Mouse (Mus musculus): ENCODE measurements around the gene Gimap9. TPM values are rescaled to one million over a fixed set of nuclear protein-coding genes. Genes with fewer than 3 reads are reported as not detected.

Gimap9 gene
- polyA plus RNA-seq, 1 experiment from 2014 or later: 2.9 TPM

DNA sequence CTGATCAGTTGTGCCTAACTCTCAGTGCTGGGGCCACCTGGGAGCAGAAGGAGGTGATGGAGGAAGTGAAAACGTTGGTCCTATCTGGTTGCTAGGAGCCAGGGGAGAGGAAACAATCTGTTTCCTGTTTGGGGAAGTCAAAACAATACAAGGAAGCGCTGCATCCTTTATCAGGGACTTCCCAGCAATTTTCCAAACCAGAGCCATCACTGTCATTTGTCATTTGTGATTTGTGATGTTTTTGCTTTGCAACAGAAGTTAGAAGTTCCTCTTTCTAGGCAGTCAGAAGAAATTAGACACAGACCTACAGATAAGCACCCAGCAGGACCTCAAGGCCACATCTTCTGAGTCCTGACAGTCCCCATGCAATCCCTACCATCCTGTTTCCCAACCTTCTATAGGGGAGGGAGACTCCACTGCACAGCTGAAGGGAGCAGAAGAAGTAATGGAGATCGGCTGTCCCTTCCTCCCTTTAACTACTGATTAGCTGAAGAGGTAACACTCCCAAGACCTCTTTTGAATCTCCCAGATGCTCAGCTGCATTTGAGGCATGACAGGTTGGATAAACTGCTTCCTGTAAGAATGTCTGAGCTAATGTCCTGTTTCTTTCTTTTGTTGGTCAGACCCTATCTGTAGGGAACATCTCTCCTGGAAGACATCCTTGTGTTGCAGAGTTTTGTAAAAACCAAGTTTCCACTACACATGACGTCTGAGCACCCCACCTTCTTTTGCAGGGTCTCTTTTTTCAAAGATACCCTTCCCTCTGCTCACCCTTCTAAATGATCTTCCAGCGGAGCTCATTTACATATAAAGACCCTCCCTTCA lies 24.5 kb downstream of the Gimap9 start:
- WGBS: 63% methylated on average over 5 of the region's 5 CpGs
- ATAC-seq (ENCODE audit: low FRiP score): no peak
- Histone ChIP-seq H3K9ac (no peak overlapping the region), H3K4me2 (no peak overlapping the region), H3K27ac (no peak overlapping the region), H3K27me3 (no peaks in the 10 kb centered on the region), H3K4me1 (replicated peaks) (no peaks in the 10 kb centered on the region), H3K36me3 (no peaks in the 10 kb centered on the region), H3K9me3 (no peaks in the 10 kb centered on the region), H3K4me3 (no peak overlapping the region)

DNA sequence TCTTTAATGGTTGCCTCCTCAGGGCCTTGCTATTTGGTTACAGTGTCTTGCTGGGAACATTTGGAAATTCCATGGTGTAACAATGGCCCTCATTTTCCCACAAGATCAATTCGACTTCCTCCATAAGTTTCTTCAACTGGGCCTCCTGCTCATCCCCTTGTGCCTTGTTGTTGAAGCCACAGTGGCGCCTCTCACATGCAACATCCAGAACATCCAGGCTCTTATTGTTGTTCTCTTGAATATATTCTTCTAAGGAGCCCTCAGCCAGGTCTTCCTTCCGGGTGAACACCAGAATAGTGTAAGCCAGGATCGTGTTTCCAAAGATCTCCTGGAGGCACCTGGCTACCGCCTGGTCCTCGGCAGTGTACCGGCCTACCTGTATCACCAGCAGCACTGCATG lies 26.2 kb downstream of the Gimap9 start:
- 87% methylated on average over 7 of the region's 7 CpGs for WGBS

DNA sequence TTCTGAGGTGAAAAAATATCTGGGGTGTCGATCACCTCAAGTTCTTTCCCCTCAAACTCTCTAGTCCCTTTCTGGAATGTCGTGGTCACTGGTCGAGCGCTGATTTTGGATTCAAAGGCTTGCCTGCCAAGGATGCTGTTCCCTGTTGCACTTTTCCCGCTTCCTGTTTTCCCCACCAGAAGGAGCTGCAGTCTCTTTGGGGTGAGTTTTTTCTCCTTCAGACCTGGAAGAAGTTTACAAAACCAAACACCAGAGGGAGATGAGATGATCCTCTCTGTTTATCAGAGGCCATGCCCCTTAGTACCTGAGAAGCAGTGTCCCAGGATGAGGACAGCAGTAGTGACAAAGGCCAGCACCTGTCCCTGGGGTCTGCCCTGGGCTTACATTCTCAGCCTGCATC lies 26.7 kb downstream of the Gimap9 start:
- no peak overlapping the region for H3K4me2 ChIP-seq
- no peaks in the 10 kb centered on the region for H3K9me3 ChIP-seq
- no peak overlapping the region for H3K27ac ChIP-seq
- H3K4me1 ChIP-seq (replicated peaks): no peaks in the 10 kb centered on the region
- no peak overlapping the region for H3K4me3 ChIP-seq
- no peaks in the 10 kb centered on the region for H3K36me3 ChIP-seq
- no peaks in the 10 kb centered on the region for H3K27me3 ChIP-seq
- ATAC-seq (ENCODE audit: low FRiP score): no peak
- 77% methylated on average over 5 of the region's 5 CpGs for WGBS
- H3K9ac ChIP-seq: no peak overlapping the region

More for the DNA sequence above, 26.2 kb downstream of the Gimap9 start:
- Histone ChIP-seq H3K36me3 (no peaks in the 10 kb centered on the region), H3K4me3 (no peak overlapping the region), H3K4me1 (replicated peaks) (no peaks in the 10 kb centered on the region), H3K27ac (no peak overlapping the region), H3K9ac (no peak overlapping the region), H3K9me3 (no peaks in the 10 kb centered on the region), H3K27me3 (no peaks in the 10 kb centered on the region), H3K4me2 (no peak overlapping the region)
- ATAC-seq (ENCODE audit: low FRiP score): no peak

DNA sequence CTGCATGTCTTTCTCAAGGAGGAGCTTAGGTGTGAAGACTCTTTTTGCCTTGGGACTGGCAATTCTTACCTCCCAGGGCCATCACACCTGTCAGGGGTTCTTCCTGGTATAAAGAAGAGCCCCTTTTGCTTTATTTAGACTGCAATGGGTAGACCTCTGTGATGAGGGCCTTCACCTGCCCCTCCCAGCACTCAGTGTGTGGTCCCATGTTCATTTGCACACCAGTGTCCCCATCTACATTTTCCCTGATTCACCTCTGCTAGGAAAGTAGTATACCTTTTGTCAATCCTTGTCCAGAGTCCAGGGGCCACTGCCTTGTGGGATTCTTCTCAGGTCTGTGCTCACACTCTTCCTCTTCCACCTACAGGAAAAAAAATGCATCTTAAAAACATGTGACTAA lies 28.2 kb downstream of the Gimap9 start:
- H3K4me3 ChIP-seq: no peak overlapping the region
- H3K36me3 ChIP-seq: no peaks in the 10 kb centered on the region
- H3K4me2 ChIP-seq: no peak overlapping the region
- no peak overlapping the region for H3K27ac ChIP-seq
- no peaks in the 10 kb centered on the region for H3K27me3 ChIP-seq
- no peaks in the 10 kb centered on the region for H3K4me1 ChIP-seq (replicated peaks)
- ATAC-seq (ENCODE audit: low FRiP score): no peak
- H3K9me3 ChIP-seq: no peaks in the 10 kb centered on the region
- no peak overlapping the region for H3K9ac ChIP-seq

DNA sequence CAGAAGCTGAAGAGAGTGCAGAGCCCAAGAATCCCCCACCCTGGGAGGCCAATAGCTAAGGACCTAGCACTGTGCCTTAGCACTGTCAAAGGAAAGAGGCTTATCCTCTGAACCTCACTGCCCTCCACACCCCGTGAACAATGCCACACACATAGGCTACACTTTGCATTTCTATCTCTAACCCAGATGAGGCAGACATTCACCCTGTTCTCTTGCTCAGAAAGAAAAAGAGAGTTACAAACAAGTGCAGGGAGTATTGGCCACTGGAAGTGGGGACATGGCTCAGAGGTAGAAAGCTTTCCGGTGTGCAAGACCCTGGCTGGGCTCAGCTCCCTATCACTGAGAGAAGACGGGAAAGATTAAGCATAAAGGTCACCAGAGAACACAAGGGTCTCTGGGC lies 30.2 kb downstream of the Gimap9 start:
- no peaks in the 10 kb centered on the region for H3K36me3 ChIP-seq
- H3K9me3 ChIP-seq: no peaks in the 10 kb centered on the region
- WGBS: 55% methylated on average over 3 of the region's 3 CpGs
- H3K9ac ChIP-seq: no peak overlapping the region
- H3K4me1 ChIP-seq (replicated peaks): no peaks in the 10 kb centered on the region
- H3K4me2 ChIP-seq: no peak overlapping the region
- no peaks in the 10 kb centered on the region for H3K27me3 ChIP-seq
- no peak overlapping the region for H3K27ac ChIP-seq
- no peak overlapping the region for H3K4me3 ChIP-seq
- no peak for ATAC-seq (ENCODE audit: low FRiP score)

DNA sequence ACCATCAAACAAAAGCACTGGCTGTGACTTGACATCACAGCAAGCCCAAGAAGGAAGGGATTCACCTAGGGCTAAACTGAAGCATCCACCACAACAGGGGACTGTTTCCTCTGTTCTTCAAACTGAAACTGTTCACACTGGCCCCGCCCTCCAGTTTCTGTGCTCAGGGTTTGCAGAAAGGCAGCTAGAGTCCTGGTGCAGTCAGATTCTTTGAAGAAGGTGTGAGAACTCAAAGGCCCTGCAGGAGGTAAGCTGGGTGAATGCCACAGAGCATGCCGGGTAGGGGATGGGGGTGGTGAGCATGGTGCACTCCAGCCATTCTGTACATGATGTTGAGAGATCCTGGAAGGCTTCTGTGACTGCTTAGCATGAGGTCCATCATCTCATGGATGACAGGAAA lies 42.5 kb downstream of the Gimap9 start, which contains the start of the genes Gm28053 and Gimap7:
TSS of gene Gm28053 (plus strand) at position 153 of the 400 bp plus-strand sequence.
TSS of gene Gimap7 (plus strand) at position 167 of the 400 bp plus-strand sequence.
- ATAC-seq (ENCODE audit: low FRiP score): no peak
- Histone ChIP-seq H3K36me3 (no peaks in the 10 kb centered on the region), H3K4me2 (no peak within 1 kb of the TSS), H3K9ac (no peak within 1 kb of the TSS), H3K27ac (no peak within 1 kb of the TSS), H3K9me3 (no peaks in the 10 kb centered on the region), H3K27me3 (no peaks in the 10 kb centered on the region), H3K4me1 (replicated peaks) (no peaks in the 10 kb centered on the region), H3K4me3 (no peak within 1 kb of the TSS)
- WGBS: 50% methylated on average over 2 of the region's 2 CpGs

DNA sequence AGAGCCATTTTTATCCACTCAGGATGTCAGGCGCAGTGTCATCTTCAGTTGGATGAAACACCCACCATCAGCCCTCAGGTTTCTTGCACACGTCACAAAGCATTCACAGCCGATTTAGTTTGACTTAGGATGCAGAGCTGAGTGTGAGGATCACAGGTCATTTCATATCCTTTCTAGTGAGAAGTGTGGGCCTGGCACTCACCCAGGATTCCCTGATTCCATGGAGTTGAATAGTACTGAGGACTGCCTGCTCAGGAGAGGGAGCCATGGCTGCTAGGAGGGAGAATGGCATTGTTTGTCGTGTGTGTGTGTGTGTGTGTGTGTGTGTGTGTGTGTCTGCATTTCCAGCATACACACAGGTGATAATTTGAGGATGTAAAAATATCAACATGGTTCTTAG lies 44.4 kb downstream of the Gimap9 start:
- Histone ChIP-seq H3K4me3 (no peak overlapping the region), H3K4me2 (no peak overlapping the region), H3K9ac (no peak overlapping the region), H3K9me3 (no peaks in the 10 kb centered on the region), H3K27ac (no peak overlapping the region), H3K4me1 (replicated peaks) (no peaks in the 10 kb centered on the region), H3K27me3 (no peaks in the 10 kb centered on the region), H3K36me3 (no peaks in the 10 kb centered on the region)
- ATAC-seq (ENCODE audit: low FRiP score): no peak
- WGBS: 81% methylated on average over 4 of the region's 4 CpGs

DNA sequence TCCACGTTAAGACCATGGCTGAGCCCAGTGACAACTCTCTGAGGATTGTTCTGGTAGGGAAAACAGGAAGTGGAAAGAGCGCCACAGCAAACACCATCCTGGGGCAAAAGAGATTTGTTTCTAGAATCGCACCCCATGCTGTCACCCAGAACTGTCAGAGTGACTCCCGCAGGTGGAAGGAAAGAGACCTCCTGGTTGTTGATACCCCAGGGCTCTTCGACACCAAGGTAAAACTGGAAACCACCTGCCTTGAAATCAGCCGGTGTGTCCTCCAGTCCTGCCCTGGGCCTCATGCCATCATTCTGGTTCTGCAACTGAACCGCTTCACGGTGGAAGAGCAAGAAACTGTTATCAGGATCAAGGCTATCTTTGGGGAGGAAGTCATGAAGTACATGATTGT lies 47.5 kb downstream of the Gimap9 start:
- no peak for ATAC-seq (ENCODE audit: low FRiP score)
- H3K4me3 ChIP-seq: no peak overlapping the region

DNA sequence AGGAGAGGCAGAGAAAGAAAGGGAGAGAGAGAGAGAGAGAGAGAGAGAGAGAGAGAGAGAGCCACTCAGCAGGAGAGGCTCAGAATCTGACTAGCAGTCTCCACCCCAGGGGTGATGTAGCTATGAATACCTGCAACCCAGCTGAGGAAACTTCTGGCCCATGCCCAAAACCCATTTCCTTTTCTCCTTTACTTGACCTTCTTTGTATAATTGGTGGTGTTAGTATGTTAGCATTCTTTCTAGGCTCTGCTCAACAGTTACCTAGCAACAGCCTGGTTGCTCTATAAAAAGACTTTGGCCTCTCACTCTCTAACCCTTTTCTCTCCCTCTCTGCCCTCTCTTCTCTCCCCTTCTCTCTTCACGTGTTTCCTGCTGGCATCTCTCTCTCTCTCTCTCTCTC lies 49.5 kb downstream of the Gimap9 start:
- ATAC-seq (ENCODE audit: low FRiP score): 0 out of 2 replicates have a peak, but pooled peaks have one; percentile 36
- H3K27ac ChIP-seq: no peak overlapping the region
- 0 out of 2 replicates have a peak, but pooled peaks cover 2% of the 10 kb centered on the region for H3K4me1 ChIP-seq (replicated peaks)
- no peak overlapping the region for H3K4me3 ChIP-seq
- WGBS: 0% methylated on average over 1 of the region's 1 CpGs
- H3K27me3 ChIP-seq: no peaks in the 10 kb centered on the region
- no peaks in the 10 kb centered on the region for H3K36me3 ChIP-seq
- no peaks in the 10 kb centered on the region for H3K9me3 ChIP-seq
- H3K4me2 ChIP-seq: no peak overlapping the region
- H3K9ac ChIP-seq: no peak overlapping the region

More for the DNA sequence above, 47.5 kb downstream of the Gimap9 start:
- 88% methylated on average over 8 of the region's 8 CpGs for WGBS
- no peaks in the 10 kb centered on the region for H3K36me3 ChIP-seq
- H3K4me2 ChIP-seq: no peak overlapping the region
- H3K4me1 ChIP-seq (replicated peaks): 0 out of 2 replicates have a peak, but pooled peaks cover 2% of the 10 kb centered on the region
- H3K9ac ChIP-seq: no peak overlapping the region
- H3K9me3 ChIP-seq: no peaks in the 10 kb centered on the region
- H3K27me3 ChIP-seq: no peaks in the 10 kb centered on the region
- H3K27ac ChIP-seq: no peak overlapping the region

DNA sequence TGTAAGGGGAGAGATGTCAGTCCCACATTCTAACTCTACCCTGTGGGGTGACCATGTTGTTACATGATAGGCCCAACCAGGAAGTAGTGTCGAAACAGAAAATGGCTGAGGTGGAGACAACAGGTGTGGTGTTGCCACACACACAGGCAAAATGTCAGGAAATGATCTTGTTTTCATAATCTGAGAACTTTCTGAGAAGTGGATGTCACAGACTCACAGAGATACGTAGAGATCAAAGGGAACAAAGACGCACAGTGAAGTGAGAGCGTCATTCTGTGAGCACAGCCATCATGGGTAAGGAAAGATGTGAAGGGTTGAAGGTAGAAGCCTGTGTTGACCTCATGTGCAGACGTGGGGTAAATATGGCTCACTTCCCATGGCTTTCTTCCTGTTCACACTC lies 51.8 kb downstream of the Gimap9 start:
- Histone ChIP-seq H3K27me3 (no peaks in the 10 kb centered on the region), H3K9ac (no peak overlapping the region), H3K9me3 (no peaks in the 10 kb centered on the region), H3K36me3 (no peaks in the 10 kb centered on the region), H3K4me3 (no peak overlapping the region), H3K4me2 (no peak overlapping the region), H3K4me1 (replicated peaks) (0 out of 2 replicates have a peak, but pooled peaks cover 2% of the 10 kb centered on the region), H3K27ac (no peak overlapping the region)
- WGBS: 92% methylated on average over 5 of the region's 5 CpGs
- no peak for ATAC-seq (ENCODE audit: low FRiP score)

Other genes with a start within 250 kb of the Gimap9 start
- gene Zfp467, start 230.3 kb upstream of the Gimap9 start, polyA plus RNA-seq (2015; fragmentation: Nextera tagmentation; extraction: Ambion mirVana): 22.0 and 22.5 TPM in 2 replicates
- gene Sspo, start 227.9 kb upstream of the Gimap9 start, polyA plus RNA-seq (2015; fragmentation: Nextera tagmentation; extraction: Ambion mirVana): 0.14 and 0.25 TPM in 2 replicates
- gene Atp6v0e2, start 138.5 kb upstream of the Gimap9 start, polyA plus RNA-seq (2015; fragmentation: Nextera tagmentation; extraction: Ambion mirVana): 184 and 189 TPM in 2 replicates
- 20.8 and 22.1 TPM in 2 replicates for gene Lrrc61, start 121.3 kb upstream of the Gimap9 start, polyA plus RNA-seq (2015; fragmentation: Nextera tagmentation; extraction: Ambion mirVana)
- 5.2 and 6.0 TPM in 2 replicates for gene Rarres2, start 103.3 kb upstream of the Gimap9 start, polyA plus RNA-seq (2015; fragmentation: Nextera tagmentation; extraction: Ambion mirVana)
- 0.56 TPM in 1 of 2 replicates, not detected in the other for gene Gm45021, start 86.5 kb upstream of the Gimap9 start, polyA plus RNA-seq (2015; fragmentation: Nextera tagmentation; extraction: Ambion mirVana)
- 39.3 and 41.8 TPM in 2 replicates for gene Repin1, start 82.2 kb upstream of the Gimap9 start, polyA plus RNA-seq (2015; fragmentation: Nextera tagmentation; extraction: Ambion mirVana)
- gene Gm44965, start 82.2 kb upstream of the Gimap9 start, polyA plus RNA-seq (2015; fragmentation: Nextera tagmentation; extraction: Ambion mirVana): not detected in 2 replicates
- gene Zfp775, start 74.1 kb upstream of the Gimap9 start, polyA plus RNA-seq (2015; fragmentation: Nextera tagmentation; extraction: Ambion mirVana): 14.7 and 15.0 TPM in 2 replicates
- 13.1 and 13.2 TPM in 2 replicates for gene AI854703, start 49.4 kb upstream of the Gimap9 start, polyA plus RNA-seq (2015; fragmentation: Nextera tagmentation; extraction: Ambion mirVana)
- 0.47 and 0.85 TPM in 2 replicates for gene Gimap8, start 28.9 kb upstream of the Gimap9 start, polyA plus RNA-seq (2015; fragmentation: Nextera tagmentation; extraction: Ambion mirVana)
- 1.7 and 2.2 TPM in 2 replicates for gene Gimap4, start 8.4 kb downstream of the Gimap9 start, polyA plus RNA-seq (2015; fragmentation: Nextera tagmentation; extraction: Ambion mirVana)
- gene Gimap6, start 32.1 kb downstream of the Gimap9 start, polyA plus RNA-seq (2015; fragmentation: Nextera tagmentation; extraction: Ambion mirVana): 7.8 and 8.8 TPM in 2 replicates
- 0.79 TPM in 1 of 2 replicates, not detected in the other for gene Gm28053, start 42.5 kb downstream of the Gimap9 start, polyA plus RNA-seq (2015; fragmentation: Nextera tagmentation; extraction: Ambion mirVana)
- not detected in 2 replicates for gene Gimap7, start 42.5 kb downstream of the Gimap9 start, polyA plus RNA-seq (2015; fragmentation: Nextera tagmentation; extraction: Ambion mirVana)
- gene Gimap1, start 62.9 kb downstream of the Gimap9 start, polyA plus RNA-seq (2015; fragmentation: Nextera tagmentation; extraction: Ambion mirVana): 5.9 and 7.3 TPM in 2 replicates
- 1.8 and 1.9 TPM in 2 replicates for gene Gimap5, start 70.1 kb downstream of the Gimap9 start, polyA plus RNA-seq (2015; fragmentation: Nextera tagmentation; extraction: Ambion mirVana)
- not detected in 2 replicates for gene Gimap3, start 94.7 kb downstream of the Gimap9 start, polyA plus RNA-seq (2015; fragmentation: Nextera tagmentation; extraction: Ambion mirVana)
- 19.0 and 19.9 TPM in 2 replicates for gene Tmem176a, start 164.8 kb downstream of the Gimap9 start, polyA plus RNA-seq (2015; fragmentation: Nextera tagmentation; extraction: Ambion mirVana)
- gene Tmem176b, start 165.4 kb downstream of the Gimap9 start, polyA plus RNA-seq (2015; fragmentation: Nextera tagmentation; extraction: Ambion mirVana): 116 and 118 TPM in 2 replicates
- gene Aoc1, start 196.8 kb downstream of the Gimap9 start, polyA plus RNA-seq (2015; fragmentation: Nextera tagmentation; extraction: Ambion mirVana): not detected in 2 replicates

All from hindbrain, embryonic 13.5 days (tissue).